Mouse (Mus musculus): Measurements from ENCODE around the gene Gm20388. TPM values are rescaled to one million over a fixed set of nuclear protein-coding genes. Genes with fewer than 3 reads are reported as not detected.

Gm20388 gene
- polyA plus RNA-seq, 1 experiment from 2014 or later: 1.7 TPM

GRCm38 (mm10) chr8:123715916-123716592, 3805.4 kb downstream of the Gm20388 start:
- H3K4me3 ChIP-seq: no peak overlapping the region
- no peak for DNase-seq (ENCODE audit: low spot score)
- H3K27ac ChIP-seq: peak overlapping the region; percentile 72
- WGBS: 47% methylated on average over 13 of the region's 13 CpGs
- H3K36me3 ChIP-seq: no peaks in the 10 kb centered on the region
- peaks cover 55% of the 10 kb centered on the region for H3K4me1 ChIP-seq (replicated peaks)
- H3K9me3 ChIP-seq: no peaks in the 10 kb centered on the region
- H3K27me3 ChIP-seq (ENCODE audit: insufficient read depth, poor library complexity, severe bottlenecking): 0 out of 2 replicates have a peak, but pooled peaks cover 3% of the 10 kb centered on the region

GRCm38 (mm10) chr8:123717104-123717503, 3806.5 kb downstream of the Gm20388 start:
- H3K4me1 ChIP-seq (replicated peaks): peaks cover 61% of the 10 kb centered on the region
- H3K36me3 ChIP-seq: no peaks in the 10 kb centered on the region
- peak overlapping the region; percentile 72 for H3K27ac ChIP-seq
- no peak for DNase-seq (ENCODE audit: low spot score)
- 0 out of 2 replicates have a peak, but pooled peaks cover 4% of the 10 kb centered on the region for H3K27me3 ChIP-seq (ENCODE audit: insufficient read depth, poor library complexity, severe bottlenecking)
- WGBS: 58% methylated on average over 2 of the region's 2 CpGs
- no peaks in the 10 kb centered on the region for H3K9me3 ChIP-seq
- no peak overlapping the region for H3K4me3 ChIP-seq

- H3K36me3 ChIP-seq: no peaks in the 10 kb centered on the region
- 70% methylated on average over 15 of the region's 15 CpGs for whole genome bisulfite sequencing
- H3K9me3 ChIP-seq: no peaks in the 10 kb centered on the region
- peaks cover 67% of the 10 kb centered on the region for H3K4me1 ChIP-seq (replicated peaks)
- H3K4me3 ChIP-seq: no peak overlapping the region
- no peak for DNase-seq (ENCODE audit: low spot score)
- H3K27me3 ChIP-seq (ENCODE audit: insufficient read depth, poor library complexity, severe bottlenecking): 0 out of 2 replicates have a peak, but pooled peaks cover 4% of the 10 kb centered on the region
- peak overlapping the region; percentile 64 for H3K27ac ChIP-seq
Measured at GRCm38 (mm10) chr8:123717516-123718490, 3807.2 kb downstream of the Gm20388 start.

GRCm38 (mm10) chr8:123718752-123719151, 3808.1 kb downstream of the Gm20388 start:
- WGBS: 65% methylated on average over 2 of the region's 2 CpGs
- Histone ChIP-seq H3K9me3 (no peaks in the 10 kb centered on the region), H3K4me1 (replicated peaks) (peaks cover 67% of the 10 kb centered on the region), H3K4me3 (no peak overlapping the region), H3K27ac (no peak overlapping the region), H3K27me3 (ENCODE audit: insufficient read depth, poor library complexity, severe bottlenecking) (0 out of 2 replicates have a peak, but pooled peaks cover 4% of the 10 kb centered on the region), H3K36me3 (no peaks in the 10 kb centered on the region)
- no peak for DNase-seq (ENCODE audit: low spot score)

GRCm38 (mm10) chr8:123719280-123719679, 3808.6 kb downstream of the Gm20388 start:
- H3K27ac ChIP-seq: peak overlapping the region; percentile 46
- 0 out of 2 replicates have a peak, but pooled peaks cover 4% of the 10 kb centered on the region for H3K27me3 ChIP-seq (ENCODE audit: insufficient read depth, poor library complexity, severe bottlenecking)
- H3K9me3 ChIP-seq: no peaks in the 10 kb centered on the region
- DNase-seq (ENCODE audit: low spot score): no peak
- no peaks in the 10 kb centered on the region for H3K36me3 ChIP-seq
- H3K4me3 ChIP-seq: no peak overlapping the region
- peaks cover 67% of the 10 kb centered on the region for H3K4me1 ChIP-seq (replicated peaks)
- 85% methylated on average over 6 of the region's 6 CpGs for WGBS

GRCm38 (mm10) chr8:123719811-123720210, 3809.2 kb downstream of the Gm20388 start:
- H3K36me3 ChIP-seq: no peaks in the 10 kb centered on the region
- H3K4me3 ChIP-seq: no peak overlapping the region
- 76% methylated on average over 5 of the region's 5 CpGs for WGBS
- H3K27me3 ChIP-seq (ENCODE audit: insufficient read depth, poor library complexity, severe bottlenecking): 0 out of 2 replicates have a peak, but pooled peaks cover 4% of the 10 kb centered on the region
- H3K9me3 ChIP-seq: no peaks in the 10 kb centered on the region
- DNase-seq (ENCODE audit: low spot score): no peak
- H3K27ac ChIP-seq: 0 out of 2 replicates have a peak overlapping the region, but pooled peaks have one; percentile 57
- H3K4me1 ChIP-seq (replicated peaks): peaks cover 67% of the 10 kb centered on the region

- Histone ChIP-seq H3K4me3 (0 out of 2 replicates have a peak overlapping the region, but pooled peaks have one; percentile 1), H3K9me3 (no peaks in the 10 kb centered on the region), H3K27me3 (ENCODE audit: insufficient read depth, poor library complexity, severe bottlenecking) (0 out of 2 replicates have a peak, but pooled peaks cover 4% of the 10 kb centered on the region), H3K4me1 (replicated peaks) (peaks cover 72% of the 10 kb centered on the region), H3K27ac (peak overlapping the region; percentile 54), H3K36me3 (no peaks in the 10 kb centered on the region)
- DNase-seq (ENCODE audit: low spot score): no peak
- 26% methylated on average over 12 of the region's 12 CpGs for WGBS
Measured at GRCm38 (mm10) chr8:123720471-123721001, 3809.9 kb downstream of the Gm20388 start.

GRCm38 (mm10) chr8:123722245-123722644, 3811.6 kb downstream of the Gm20388 start:
- H3K9me3 ChIP-seq: no peaks in the 10 kb centered on the region
- H3K4me3 ChIP-seq: no peak overlapping the region
- H3K27me3 ChIP-seq (ENCODE audit: insufficient read depth, poor library complexity, severe bottlenecking): 0 out of 2 replicates have a peak, but pooled peaks cover 9% of the 10 kb centered on the region
- H3K27ac ChIP-seq: peak overlapping the region; percentile 29; the same call in 1 of the 2 replicates
- no peaks in the 10 kb centered on the region for H3K36me3 ChIP-seq
- no peak for DNase-seq (ENCODE audit: low spot score)
- H3K4me1 ChIP-seq (replicated peaks): peaks cover 56% of the 10 kb centered on the region
- 86% methylated on average over 5 of the region's 5 CpGs for WGBS

GRCm38 (mm10) chr8:123724752-123725151, 3814.1 kb downstream of the Gm20388 start:
- H3K9me3 ChIP-seq: no peaks in the 10 kb centered on the region
- H3K36me3 ChIP-seq: no peaks in the 10 kb centered on the region
- H3K4me3 ChIP-seq: no peak overlapping the region
- H3K27ac ChIP-seq: no peak overlapping the region
- 0 out of 2 replicates have a peak, but pooled peaks cover 9% of the 10 kb centered on the region for H3K27me3 ChIP-seq (ENCODE audit: insufficient read depth, poor library complexity, severe bottlenecking)
- DNase-seq (ENCODE audit: low spot score): no peak
- peaks cover 49% of the 10 kb centered on the region for H3K4me1 ChIP-seq (replicated peaks)
- 94% methylated on average over 10 of the region's 10 CpGs for WGBS

GRCm38 (mm10) chr8:123725261-123725660, 3814.6 kb downstream of the Gm20388 start:
- Histone ChIP-seq H3K4me3 (no peak overlapping the region), H3K27me3 (ENCODE audit: insufficient read depth, poor library complexity, severe bottlenecking) (0 out of 2 replicates have a peak, but pooled peaks cover 13% of the 10 kb centered on the region), H3K4me1 (replicated peaks) (peaks cover 49% of the 10 kb centered on the region), H3K27ac (no peak overlapping the region), H3K9me3 (no peaks in the 10 kb centered on the region), H3K36me3 (no peaks in the 10 kb centered on the region)
- DNase-seq (ENCODE audit: low spot score): no peak
- 72% methylated on average over 7 of the region's 7 CpGs for WGBS

- Histone ChIP-seq H3K36me3 (no peaks in the 10 kb centered on the region), H3K9me3 (no peaks in the 10 kb centered on the region), H3K27ac (no peak overlapping the region), H3K4me1 (replicated peaks) (peaks cover 35% of the 10 kb centered on the region), H3K4me3 (no peak overlapping the region), H3K27me3 (ENCODE audit: insufficient read depth, poor library complexity, severe bottlenecking) (peaks cover 22% of the 10 kb centered on the region; the same call in 1 of the 2 replicates)
- WGBS: 90% methylated on average over 6 of the region's 6 CpGs
- no peak for DNase-seq (ENCODE audit: low spot score)
Measured at GRCm38 (mm10) chr8:123726759-123727158, 3816.1 kb downstream of the Gm20388 start.

GRCm38 (mm10) chr8:123729055-123729785, 3818.6 kb downstream of the Gm20388 start:
- Histone ChIP-seq H3K27me3 (ENCODE audit: insufficient read depth, poor library complexity, severe bottlenecking) (peaks cover 22% of the 10 kb centered on the region; the same call in 1 of the 2 replicates), H3K4me1 (replicated peaks) (peaks cover 30% of the 10 kb centered on the region), H3K9me3 (no peaks in the 10 kb centered on the region), H3K4me3 (peak overlapping the region; percentile 33), H3K36me3 (no peaks in the 10 kb centered on the region), H3K27ac (peak overlapping the region; percentile 81)
- peak; percentile 60 for DNase-seq (ENCODE audit: low spot score)
- WGBS: 21% methylated on average over 20 of the region's 20 CpGs

Measured in hindbrain, embryonic 10.5 days (tissue).